Mouse (Mus musculus): ENCODE measurements at regions not wholly inside any gene's neighbourhood (a gene's known extent, or its start where the extent isn't known, plus 50 kb on each side); places are given as distances from the start of the nearest gene placed in this dataset.

DNA sequence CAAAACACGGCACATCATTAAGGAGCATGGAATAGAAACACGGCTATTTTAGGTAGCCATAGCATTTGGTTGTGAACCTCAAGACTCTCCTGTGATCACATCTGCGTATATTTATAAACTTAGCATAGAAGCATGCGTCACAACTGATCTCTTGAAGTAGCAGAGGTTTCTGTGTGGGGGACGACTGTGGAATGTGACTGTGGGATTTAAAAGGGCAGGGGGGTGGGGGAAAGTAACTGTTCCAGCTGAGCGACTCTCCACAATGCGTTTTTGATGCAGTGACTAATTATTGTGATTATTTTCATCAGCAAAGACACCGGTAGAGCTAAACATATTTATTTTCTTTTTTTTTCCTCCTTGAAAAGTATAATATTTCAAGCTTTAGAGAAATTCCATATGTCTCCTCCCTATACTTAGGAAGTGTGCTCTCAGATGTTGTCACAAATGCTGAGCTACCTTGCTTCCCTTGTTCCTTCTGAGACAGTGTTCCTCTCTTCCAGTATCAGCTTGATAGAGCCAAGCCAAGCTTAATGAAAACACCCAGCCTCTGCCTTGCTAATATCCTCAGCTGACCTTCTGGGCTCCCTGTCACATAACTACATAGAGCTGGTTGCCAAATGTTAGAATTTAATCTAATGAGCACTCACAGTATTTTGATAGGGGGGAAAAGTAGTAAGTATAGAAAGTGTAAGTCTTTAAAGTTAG is 75.0 kb upstream of the Magi3 start:
- no peak for DNase-seq

DNA sequence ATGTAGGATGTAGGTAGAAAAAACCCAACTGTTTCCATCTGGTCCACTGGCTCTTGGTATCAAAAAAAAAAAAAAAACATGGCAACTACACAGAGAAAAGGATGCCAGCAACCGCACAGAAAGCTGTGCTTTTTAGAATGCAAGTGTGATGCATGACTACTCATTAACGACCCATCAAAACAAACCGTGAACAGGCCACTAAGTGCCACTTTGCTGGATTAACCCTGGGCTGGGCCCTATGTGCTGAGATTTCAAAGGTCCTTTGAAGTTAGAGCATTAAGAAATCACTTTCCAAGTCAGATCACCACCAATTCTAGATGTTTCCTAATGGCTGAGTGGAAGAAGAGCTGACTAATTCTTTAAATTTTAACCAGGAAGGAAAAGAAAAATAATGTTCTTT is 73.7 kb upstream of the Magi3 start:
- DNase-seq, result no peak

DNA sequence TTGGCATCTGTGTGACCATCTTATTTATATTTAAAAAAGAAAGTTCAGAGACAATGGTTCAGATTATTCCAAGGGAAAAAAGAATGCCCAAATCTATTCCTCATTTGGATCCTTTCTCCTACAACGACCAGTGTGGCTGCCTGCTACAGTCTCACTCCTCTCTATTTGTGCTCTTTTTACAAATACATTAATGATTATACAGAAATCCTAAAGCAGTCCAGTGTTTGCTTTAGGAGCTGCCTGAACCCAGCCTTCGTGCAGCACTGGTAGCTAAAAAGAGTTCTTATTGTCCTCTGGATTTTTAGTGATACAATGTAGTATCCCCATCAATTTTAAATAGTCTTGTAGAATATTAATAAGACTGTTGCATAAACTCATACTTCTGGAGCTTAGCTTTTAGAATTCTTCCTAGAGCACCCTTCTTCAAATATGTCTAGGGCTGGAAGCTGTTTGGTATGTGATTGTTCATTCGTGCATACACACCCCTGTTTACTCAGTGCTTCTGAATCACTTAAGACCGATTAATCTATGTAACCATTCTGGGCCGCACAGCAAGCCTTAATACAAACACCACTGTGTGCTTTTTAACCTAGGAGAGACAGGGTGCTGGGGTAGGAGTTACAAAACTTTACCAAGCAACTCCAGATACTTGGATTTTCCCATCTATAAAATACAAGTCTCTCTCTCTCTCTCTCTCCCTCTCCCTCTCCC is 69.0 kb upstream of the Magi3 start:
- no peak for DNase-seq

DNA sequence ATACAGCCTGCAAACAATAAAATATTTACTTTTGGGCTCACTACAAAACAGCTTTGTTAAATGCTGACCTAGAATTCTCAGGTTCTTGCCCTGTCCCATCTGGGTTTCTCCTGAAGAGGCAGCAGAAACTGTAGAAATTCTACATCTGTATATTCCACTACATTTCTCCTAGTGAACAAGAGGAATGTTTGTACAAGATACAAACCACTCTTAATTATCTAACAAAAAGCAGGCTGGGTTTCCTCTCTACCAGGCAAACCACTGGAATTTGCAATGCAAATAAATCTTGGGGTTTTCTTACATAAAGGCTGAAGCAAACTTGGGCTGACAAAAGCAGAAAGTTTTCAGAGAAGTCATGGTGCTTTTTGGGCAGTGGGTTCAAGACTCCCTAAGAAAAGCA is 67.7 kb upstream of the Magi3 start:
- no peak for DNase-seq

DNA sequence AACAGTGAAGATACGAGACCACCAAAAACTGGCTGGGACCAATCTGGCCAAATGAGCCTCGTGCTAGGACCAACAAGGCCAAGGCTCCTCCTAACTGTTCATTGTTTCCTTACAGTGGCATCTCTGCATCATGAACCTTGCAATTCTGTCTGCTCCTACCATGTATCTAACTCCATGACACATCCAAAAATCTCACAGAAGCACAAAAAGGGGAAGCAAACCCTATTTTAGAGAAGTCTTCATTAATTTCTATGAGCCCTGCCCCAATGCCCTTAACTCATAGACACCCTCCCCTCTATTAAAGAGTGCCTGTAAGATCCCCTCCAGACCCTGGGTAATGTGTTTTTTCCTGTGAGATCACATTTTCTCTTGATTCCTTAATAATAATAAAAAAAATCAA is 64.8 kb upstream of the Magi3 start:
- DNase-seq, result no peak

DNA sequence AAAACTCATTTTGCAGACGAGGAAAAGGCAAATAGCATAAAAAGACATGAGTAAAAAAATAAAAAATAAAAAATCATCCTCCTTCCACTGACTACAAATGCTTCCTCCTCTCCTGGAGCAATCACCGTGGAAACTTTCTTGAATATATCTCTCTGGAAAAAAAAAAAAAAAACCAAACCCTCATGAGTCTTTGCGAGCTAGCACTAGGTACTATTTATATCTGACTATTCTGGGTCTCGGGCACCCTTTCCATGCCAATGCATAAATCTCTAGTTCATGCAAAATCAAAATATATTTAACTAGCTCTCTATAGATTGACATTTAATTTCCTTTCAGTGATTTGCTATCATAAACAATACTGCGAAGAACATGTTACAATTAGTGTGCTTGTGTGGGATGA is 63.7 kb upstream of the Magi3 start:
- DNase-seq, result no peak

GRCm38 (mm10) chr3:104279505-104279904 is 59.3 kb upstream of the Magi3 start:
- no peak for DNase-seq

GRCm38 (mm10) chr3:104274718-104275302 is 54.6 kb upstream of the Magi3 start:
- no peak for DNase-seq

DNA sequence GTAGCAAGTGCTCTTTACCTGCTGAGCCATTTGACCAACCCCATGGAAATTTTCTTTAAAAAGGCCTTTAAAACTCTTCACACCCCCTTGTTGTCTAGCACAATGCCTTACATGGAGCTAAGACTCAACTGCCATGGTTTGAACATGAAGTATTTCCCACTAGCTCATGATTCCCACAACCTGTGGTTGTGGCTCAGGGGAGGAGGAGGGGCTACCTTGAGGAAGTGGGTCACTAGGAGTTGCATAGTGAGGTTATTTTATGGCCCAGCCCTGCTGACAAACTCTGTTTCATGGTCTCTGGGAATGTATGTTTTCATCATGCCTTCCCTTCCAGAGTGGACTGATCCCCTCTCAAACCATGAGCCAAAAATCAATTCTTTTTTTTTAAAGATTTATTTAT is 53.9 kb upstream of the Magi3 start:
- no peak for DNase-seq
